Mouse (Mus musculus) spleen, postnatal 14 days (tissue): ENCODE data around the gene Hephl1.

Source experiments
- DNase-seq, 2 experiments: peaks; one replicate each; pipeline ENCODE4 v3.0.0; 2021 to 2022; ENCODE audit warnings: low spot score in 2 of 2

Hephl1 gene

GRCm38 (mm10) chr9:15060026-15060425 is 51.9 kb downstream of the Hephl1 start:
- DNase-seq = no peak

DNA sequence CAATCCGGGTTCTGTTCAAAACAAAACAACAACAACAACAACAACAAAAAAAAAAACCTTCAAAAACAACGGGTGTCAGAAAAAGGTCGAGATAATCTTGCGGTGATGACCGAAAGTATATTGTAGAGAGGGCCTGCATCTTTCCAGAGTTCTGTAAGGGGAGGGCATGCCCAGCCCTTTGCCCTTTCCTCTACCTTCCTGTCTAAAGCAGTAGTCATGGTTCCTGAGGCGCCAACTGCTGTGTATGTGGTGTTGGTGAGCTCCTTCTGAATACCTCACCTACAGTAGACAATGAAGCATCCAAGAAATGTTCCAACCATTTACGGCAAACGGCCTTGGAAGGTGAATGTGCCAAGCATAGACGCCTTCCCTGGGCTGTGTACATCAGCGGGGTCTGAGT is 66.2 kb downstream of the Hephl1 start:
- DNase-seq = no peak

DNA sequence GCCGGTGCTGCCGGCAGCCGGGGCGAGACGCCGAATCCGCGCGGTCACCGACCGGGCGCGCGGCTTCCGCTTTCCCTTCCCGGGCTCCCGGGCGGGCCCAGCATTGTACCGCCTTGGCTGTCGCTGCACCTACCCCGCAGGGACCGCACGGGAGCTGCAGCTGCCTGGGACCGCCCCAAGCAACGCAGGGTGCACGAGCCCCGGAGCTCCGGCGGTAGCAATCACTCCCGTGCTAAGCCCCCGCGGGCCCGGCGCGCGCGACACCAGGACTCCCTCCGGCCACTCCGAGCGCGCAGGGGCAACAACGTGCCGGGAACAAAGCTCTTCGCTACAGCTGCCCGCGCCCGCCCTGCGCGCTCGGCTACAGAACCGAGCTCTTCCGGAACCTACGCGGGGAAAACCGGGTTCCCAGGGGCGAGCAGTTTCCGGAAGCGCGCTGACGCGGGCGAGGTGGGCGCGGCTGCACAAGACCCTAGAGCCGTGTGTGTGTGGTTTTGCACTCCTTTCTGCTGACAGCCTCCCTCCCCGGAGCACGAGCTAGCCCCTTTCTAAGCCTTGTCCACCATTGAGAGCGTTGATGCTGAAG is 66.7 kb downstream of the Hephl1 start, which contains the start of gene Panx1:
Panx1 (minus strand) TSS at position 395 of the 586 bp plus-strand sequence.
- peak; percentile 44 to 61 for DNase-seq

- DNase-seq = no peak
Measured at GRCm38 (mm10) chr9:15044391-15045083, 67.4 kb downstream of the Hephl1 start.

DNA sequence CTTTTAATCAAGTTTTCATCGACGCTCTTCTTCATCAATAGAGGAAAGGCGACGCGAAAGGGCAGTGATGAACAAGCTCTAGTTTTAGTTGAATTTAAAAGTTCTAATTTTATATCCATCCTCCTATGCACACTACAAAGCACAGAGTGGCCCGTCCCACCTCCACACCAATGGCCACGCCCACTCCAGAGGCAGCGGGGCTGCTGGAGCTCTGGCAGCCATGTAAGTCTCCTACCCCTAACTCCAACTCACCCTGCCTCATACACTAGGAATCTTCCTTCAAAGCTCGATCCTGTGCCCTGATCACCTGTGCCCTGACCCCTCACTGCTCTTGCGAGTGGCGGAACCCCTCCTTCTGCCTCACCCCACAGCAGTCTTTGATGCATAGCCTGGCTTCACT is 70.4 kb downstream of the Hephl1 start:
- DNase-seq = no peak

DNA sequence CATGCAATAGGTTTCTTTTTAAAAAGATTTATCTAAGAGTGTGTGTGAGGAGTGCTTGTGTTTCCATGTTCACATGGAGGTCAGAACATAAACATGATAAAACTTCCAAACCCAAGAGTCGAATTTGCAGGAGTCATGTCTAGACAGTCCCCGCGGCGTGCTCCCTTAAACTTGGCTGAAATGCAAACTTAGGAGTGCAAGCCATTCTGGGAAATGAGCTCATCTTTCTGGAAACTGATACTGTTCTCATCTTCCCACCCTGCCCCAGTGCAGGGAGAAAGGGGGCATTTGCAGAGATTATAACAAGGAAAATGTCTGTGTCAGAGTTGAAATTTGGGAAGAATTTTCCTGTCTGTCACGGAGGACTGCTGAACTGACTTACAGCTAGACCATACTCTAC is 72.1 kb downstream of the Hephl1 start:
- DNase-seq = no peak

DNA sequence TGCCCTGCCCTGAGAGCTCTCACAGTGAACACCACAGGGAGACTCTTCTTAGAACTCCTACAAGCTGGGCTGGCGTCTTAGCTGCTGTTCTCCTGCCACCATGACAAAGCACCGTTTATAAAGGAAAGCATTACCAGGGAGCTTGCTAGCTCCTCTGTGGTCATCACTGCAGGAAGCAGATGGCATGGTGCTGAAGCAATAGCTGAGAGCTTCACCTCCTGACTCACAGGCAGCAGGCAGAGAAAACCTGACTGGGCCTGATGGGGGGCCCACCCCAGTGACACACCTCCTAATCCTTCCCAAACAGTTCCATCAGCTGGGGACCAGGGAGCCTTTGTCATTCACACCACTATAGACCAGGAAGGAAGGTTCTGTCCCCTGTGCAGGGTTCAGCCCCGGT is 74.2 kb downstream of the Hephl1 start:
- no peak for DNase-seq

DNA sequence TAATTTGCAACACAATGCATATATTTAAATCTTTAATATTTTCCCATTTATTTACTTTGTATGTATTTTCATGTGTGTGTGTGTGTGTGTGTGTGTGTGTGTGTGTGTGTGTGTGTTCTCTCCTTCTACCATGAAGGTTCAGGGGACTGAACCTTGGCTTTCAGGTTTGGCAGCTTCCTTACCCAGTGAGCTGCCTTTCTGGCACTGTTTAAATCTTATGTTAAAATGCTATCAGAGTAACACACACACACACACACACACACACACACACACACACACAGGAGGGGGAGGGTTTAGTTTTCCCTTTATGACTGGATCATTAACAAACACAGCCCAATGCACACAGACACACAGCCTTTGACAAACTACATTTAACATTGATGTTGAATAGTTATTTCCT is 74.7 kb downstream of the Hephl1 start:
- no peak for DNase-seq

DNA sequence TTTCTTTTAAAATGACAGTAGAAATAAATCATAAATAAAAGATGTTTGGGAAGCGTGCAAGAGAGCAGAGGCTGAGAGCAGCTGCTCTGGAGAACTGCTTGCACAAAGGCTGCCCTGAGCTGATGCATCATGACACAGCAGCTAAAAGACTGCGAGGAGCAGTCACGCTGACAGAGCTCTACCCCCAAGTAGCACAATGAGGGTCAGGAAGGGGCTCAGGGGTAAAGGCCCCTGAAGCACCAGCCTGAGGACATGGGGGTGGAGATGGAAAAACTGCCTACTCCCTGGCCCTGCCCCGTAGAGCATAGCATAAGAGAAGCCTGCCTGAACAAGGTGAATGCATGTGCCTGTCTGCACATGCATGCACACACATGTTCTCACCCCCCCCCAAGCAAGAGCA is 75.1 kb downstream of the Hephl1 start:
- DNase-seq = no peak

DNA sequence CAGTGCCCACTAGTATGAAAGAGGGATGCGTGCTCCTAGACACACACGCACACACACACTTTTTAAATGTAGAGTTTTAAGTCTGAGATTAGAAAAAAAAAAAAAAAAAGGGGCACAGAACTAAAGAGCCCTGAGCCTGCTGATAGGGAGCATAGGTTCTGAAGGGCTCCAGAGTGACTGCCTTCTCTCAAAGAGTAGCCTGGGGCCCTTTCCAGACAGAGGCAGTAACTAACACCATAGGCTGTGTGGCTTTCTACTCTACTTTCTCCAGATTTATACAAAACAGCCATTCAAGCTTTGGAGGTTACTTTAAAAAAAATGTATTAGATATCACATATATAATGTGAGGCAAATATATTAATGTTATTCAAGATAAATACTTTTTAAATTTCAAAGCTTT is 75.5 kb downstream of the Hephl1 start:
- DNase-seq = no peak

- no peak for DNase-seq
Measured at GRCm38 (mm10) chr9:15035979-15036378, 75.9 kb downstream of the Hephl1 start.

- peak in 1 of 2 experiments; percentile 18 for DNase-seq
Measured at GRCm38 (mm10) chr9:15034546-15035273, 77.2 kb downstream of the Hephl1 start.

DNA sequence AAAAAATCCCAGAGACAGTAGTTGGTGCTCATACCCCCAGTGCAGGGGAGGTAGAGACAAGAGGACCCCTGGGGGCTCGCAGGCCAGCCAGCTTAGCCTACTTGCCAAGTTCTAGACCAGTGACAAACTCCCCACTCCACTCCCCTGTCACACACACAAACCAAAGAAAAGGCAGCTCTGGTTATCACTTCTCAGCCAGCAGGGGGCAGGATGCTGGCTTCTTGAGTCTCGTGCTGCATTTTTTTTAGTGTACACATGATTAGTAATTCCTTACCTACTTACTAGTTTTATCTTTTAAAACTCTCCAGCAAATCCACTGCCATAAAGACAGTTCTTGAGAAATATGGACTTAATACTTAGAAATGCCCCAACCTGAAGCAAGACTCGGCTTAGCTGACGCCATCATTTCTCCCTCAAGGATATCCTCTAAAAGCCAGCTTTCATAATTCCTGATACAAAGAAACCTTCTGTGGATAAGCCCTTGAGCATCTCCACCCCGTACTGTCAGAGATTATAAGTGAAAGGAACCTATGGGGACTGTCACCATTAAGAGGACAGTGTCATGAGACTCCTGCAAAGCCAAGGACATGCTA is 78.2 kb downstream of the Hephl1 start:
- no peak for DNase-seq

DNA sequence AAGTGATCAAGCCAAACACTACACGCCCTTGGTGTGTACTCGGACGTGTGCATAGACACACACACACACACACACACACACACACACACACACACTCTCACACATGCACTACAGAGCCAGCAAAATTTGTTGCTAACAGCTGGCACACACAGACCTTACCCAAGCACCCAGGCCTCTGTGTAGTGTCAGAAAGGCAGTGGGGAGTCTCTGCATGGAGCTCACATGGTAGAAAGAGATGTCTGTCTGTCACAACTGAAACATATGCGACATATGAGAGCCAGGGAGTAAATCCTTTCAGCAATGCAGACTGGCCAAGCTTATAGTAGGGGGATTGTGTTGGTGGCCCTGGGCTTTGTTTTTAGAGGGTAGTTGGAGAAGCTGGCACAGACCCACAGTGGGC is 79.1 kb downstream of the Hephl1 start:
- no peak for DNase-seq

GRCm38 (mm10) chr9:15030771-15031170 is 81.1 kb downstream of the Hephl1 start:
- no peak for DNase-seq

- DNase-seq = peak in 1 of 2 experiments; percentile 48
Measured at GRCm38 (mm10) chr9:15029025-15029727, 82.7 kb downstream of the Hephl1 start.

DNA sequence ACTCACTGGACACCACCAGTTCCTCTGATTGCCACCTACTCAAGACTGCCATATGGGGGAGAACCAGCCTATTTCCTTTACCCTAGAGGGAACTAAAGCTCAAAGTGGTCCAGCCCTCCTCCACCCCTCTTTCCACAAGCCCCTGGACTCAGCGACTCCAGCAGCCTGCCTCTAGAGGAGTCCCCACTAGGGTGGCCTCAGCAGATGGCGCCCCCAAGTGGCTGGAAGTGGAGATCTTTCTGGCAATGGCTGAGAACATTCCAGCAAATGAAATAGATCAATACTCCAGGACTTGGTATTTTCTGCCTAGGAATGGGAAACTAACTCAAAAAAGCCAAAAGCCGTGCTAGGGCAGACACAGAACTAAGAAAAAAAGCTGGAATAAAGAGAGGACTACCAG is 84.2 kb downstream of the Hephl1 start:
- no peak for DNase-seq

GRCm38 (mm10) chr9:15023049-15023448 is 88.9 kb downstream of the Hephl1 start:
- no peak for DNase-seq

DNA sequence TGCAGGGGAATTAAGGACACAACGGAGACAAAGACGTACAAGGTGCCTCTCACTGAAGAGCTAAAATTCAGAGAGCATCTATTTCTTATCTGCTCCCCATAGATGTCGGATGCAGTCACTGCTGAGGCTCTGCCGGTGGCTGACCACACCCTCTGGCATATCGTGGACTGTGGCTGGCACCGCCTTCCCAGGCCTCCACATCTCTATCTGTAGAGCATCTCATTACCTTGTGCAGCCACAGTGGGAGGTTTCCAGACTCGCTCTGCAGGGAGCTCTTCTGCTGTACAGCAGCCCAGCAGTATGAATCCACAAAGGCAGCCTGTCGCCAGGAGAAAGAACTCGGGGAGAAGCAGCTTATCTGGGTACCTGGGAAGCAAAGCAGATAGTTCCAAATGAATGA is 90.8 kb downstream of the Hephl1 start:
- no peak for DNase-seq

DNA sequence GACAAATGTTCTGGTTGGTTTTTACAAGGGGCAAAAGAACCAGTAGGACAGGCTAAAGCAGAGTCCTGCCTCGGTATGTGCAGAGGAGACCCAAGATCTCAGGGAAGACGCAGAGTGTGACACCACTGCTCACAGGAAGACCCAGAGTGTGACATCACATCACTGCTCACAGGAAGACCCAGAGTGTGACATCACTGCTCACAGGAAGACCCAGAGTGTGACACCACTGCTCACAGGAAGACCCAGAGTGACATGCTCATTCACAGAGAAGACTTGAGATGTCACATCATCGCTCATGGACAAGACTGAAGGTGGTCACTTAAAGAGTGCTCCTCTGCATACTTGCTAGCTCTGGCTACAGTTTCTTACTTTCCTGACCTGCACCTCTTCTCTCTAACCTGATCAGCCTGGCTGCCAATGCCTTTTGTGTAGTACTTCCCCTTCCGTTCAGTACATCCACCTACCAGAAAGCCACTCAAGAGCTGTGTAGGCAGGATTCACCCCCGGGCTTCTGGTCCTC is 91.3 kb downstream of the Hephl1 start:
- no peak for DNase-seq

DNA sequence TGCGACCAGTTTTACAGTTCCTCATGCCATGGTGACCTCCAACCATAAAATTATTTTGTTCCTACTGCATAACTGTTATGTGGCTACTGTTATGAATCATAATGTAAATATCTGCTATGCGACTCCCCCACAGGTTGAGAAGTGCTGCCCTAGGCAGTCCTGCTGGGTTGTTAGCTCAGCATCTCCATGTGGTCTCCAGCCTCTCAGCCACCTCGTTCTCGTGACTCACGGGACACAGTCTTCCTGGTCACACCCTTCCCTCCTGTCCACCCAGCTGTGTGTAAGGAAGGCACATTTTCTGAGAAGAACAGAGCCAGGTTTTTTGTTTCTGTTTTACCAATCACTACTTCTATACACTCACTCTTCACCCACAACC is 93.2 kb downstream of the Hephl1 start:
- no peak for DNase-seq
